Comparison of ENCODE assay signal across 17 mouse cellular contexts in genomic region chr5:63728955-63729354, GRCm38 (mm10).
A peak's percentile ranks its signal among the peaks of the same experiment; 100 is the strongest.
DNase-seq lines count a peak whose midpoint lies in the region; ATAC-seq lines count a peak whose summit lies in the region.
"Had no signal": no experiment of that assay in that cellular context is flagged by ENCODE, and none has a peak within 500 bp of the region (broad histone marks: within the 10 kb centered on the region; RNA-seq: fewer than 3 reads in every experiment).

No protein-coding gene starts in this region.

- no peak for DNase-seq in frontal cortex, postnatal 10 days (ENCODE audit: low spot score in 2 of 2)
- peak; percentile 12 for DNase-seq in telencephalon, adult 2 months (ENCODE audit: low read depth, low spot score)
- DNase-seq in layer of hippocampus, adult 9-10 months (ENCODE audit: low spot score), result no peak
- DNase-seq: adrenal gland, adult 2 months; adrenal gland, adult 8-10 months; adrenal gland, postnatal 10 days; adrenal gland, postnatal 14 days; adrenal gland, postnatal 25 days; adrenal gland, postnatal 36 days; B cell, adult 2 months; cerebellum, adult 11 months; cerebellum, adult 11-12 months; cerebellum, adult 18-20 months had no signal

- ATAC-seq in frontal cortex, adult (ENCODE audit: low TSS enrichment), result peak; percentile 91
- ATAC-seq: activated CD4-positive, CD25-positive, alpha-beta regulatory T cell, adult 4 months; CD4-positive, CD25-positive, alpha-beta regulatory T cell, adult 4 months; Patski had no signal
